ENCODE assay signal across 8 mouse cellular contexts in the genomic region with DNA sequence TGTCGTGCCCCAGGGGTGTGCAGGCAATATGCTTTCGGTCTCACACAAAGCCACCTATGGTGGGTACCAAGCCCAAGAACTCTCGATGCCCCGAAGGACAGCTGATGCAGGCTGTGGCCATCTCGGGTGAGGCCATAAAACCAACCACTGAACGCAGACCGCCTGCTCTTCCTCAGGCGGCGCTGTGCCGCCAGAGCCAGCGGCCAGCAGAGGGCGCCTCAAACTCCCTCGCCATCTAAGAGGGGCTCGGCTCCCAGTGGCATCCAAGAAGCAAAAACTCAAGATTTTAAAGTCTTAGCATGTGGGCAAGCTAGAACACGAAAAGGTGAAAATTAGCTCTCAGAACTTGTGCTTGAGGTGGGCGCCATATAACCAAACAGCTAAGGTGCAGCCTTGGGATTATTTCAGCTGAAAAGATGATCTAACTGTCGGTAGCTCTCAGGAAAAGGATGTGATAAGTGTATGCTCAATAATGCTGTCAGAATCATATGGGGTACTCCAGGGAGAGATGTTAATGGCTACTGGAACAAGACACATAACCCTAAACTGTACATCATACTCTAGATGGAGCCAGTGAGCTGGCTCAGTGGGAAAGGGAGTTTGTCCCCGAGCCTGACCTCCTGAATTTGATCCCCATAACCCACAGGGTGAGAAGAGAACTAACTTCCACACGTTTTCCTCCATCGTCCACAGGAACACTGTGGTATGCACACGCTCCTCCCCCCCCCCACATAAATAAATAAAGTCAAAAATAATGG. TPM values are rescaled to one million over a fixed set of nuclear protein-coding genes. Genes with fewer than 3 reads are reported as not detected.
DNase-seq lines count a peak whose midpoint lies in the region; ATAC-seq lines count a peak whose summit lies in the region.

No protein-coding gene starts in this region.

- H3K9me3 ChIP-seq in heart, embryonic 12.5 days (replicated peaks): no peaks in the 10 kb centered on the region

- DNase-seq in CD4-positive, CD25-positive, alpha-beta regulatory T cell, adult 2 months (ENCODE audit: low read depth, low spot score): peak; percentile 69
- peak; percentile 67 for DNase-seq in R1 (ENCODE audit: low read depth, low spot score)
- peak; percentile 53 to 57 for DNase-seq in kidney, postnatal 25 days
- peak; percentile 71 for DNase-seq in lung, postnatal 10 days
- DNase-seq in right cerebral cortex, postnatal 25 days: peak; percentile 57

- peak overlapping the region; percentile 50 for H3K4me2 ChIP-seq in heart, embryonic 12.5 days

- H3K27ac ChIP-seq in heart, embryonic 12.5 days (ENCODE audit: poor library complexity, severe bottlenecking): no peak overlapping the region

- peaks cover 24% of the 10 kb centered on the region for H3K4me1 ChIP-seq in heart, embryonic 12.5 days (replicated peaks)

- no peak for ATAC-seq in CD4-positive, CD25-positive, alpha-beta regulatory T cell, adult 4 months
- ATAC-seq in common myeloid progenitor, adult 5-6 weeks (replicated peaks; ENCODE audit: low read depth, poor library complexity, severe bottlenecking): peak; percentile 45
- ATAC-seq in heart, embryonic 12.5 days (ENCODE audit: insufficient number of reproducible peaks, low FRiP score): 0 out of 2 replicates have a peak, but pooled peaks have one; percentile 16

- 0 out of 2 replicates have a peak overlapping the region, but pooled peaks have one; percentile 4 for H3K4me3 ChIP-seq in heart, embryonic 12.5 days

- peaks cover 60% of the 10 kb centered on the region for H3K27me3 ChIP-seq in heart, embryonic 12.5 days (replicated peaks)

- H3K36me3 ChIP-seq in heart, embryonic 12.5 days: no peaks in the 10 kb centered on the region

- H3K9ac ChIP-seq in heart, embryonic 12.5 days: no peak overlapping the region

- 11% methylated on average over 21 of the region's 21 CpGs for WGBS in heart, embryonic 12.5 days

RNA-seq across cellular contexts. Expression of gene Zfp663, which starts 4.0 kb away (rescaled TPM):
- polyA plus RNA-seq in CD4-positive, CD25-positive, alpha-beta regulatory T cell, adult 4 months (2017; shearing (Covaris generic)): not detected
- not detected in 2 replicates for total RNA-seq in common myeloid progenitor, adult 5-6 weeks (2017)
- polyA plus RNA-seq in heart, embryonic 12.5 days (2016; fragmentation: Nextera tagmentation; extraction: Ambion mirVana): 0.08 TPM in 1 of 2 replicates, not detected in the other

RNA-seq across cellular contexts. Expression of gene Zfp334, which starts 23.5 kb away (rescaled TPM):
- not detected for polyA plus RNA-seq in CD4-positive, CD25-positive, alpha-beta regulatory T cell, adult 4 months (2017; shearing (Covaris generic))
- total RNA-seq in common myeloid progenitor, adult 5-6 weeks (2017): not detected in 2 replicates
- polyA plus RNA-seq in heart, embryonic 12.5 days (2016; fragmentation: Nextera tagmentation; extraction: Ambion mirVana): 9.7 and 10.1 TPM in 2 replicates

RNA-seq across cellular contexts. Expression of gene Ocstamp, which starts 35.7 kb away (rescaled TPM):
- polyA plus RNA-seq in CD4-positive, CD25-positive, alpha-beta regulatory T cell, adult 4 months (2017; shearing (Covaris generic)): not detected
- not detected in 2 replicates for total RNA-seq in common myeloid progenitor, adult 5-6 weeks (2017)
- polyA plus RNA-seq in heart, embryonic 12.5 days (2016; fragmentation: Nextera tagmentation; extraction: Ambion mirVana): 0.11 TPM in 1 of 2 replicates, not detected in the other

RNA-seq across cellular contexts. Expression of gene Elmo2, which starts 38.2 kb away (rescaled TPM):
- polyA plus RNA-seq in CD4-positive, CD25-positive, alpha-beta regulatory T cell, adult 4 months (2017; shearing (Covaris generic)): 10 to 100 TPM; 37.2 to 65.4 TPM
- 17.4 and 29.7 TPM in 2 replicates for total RNA-seq in common myeloid progenitor, adult 5-6 weeks (2017)
- 47.1 TPM in 2 replicates for polyA plus RNA-seq in heart, embryonic 12.5 days (2016; fragmentation: Nextera tagmentation; extraction: Ambion mirVana)

Comparison
In these comparisons a context has a peak if more than half of its experiments do, and no peak if none do; other contexts are left out.
1. RNA of gene Zfp334, which starts 23.5 kb away (polyA plus RNA-seq): 9.7 to 10.1 TPM in heart, embryonic 12.5 days; not detected in CD4-positive, CD25-positive, alpha-beta regulatory T cell, adult 4 months; every median in the first group is over 10 times any median in the second.
2. Peak in every context shown above with its lines, with median percentiles within 50 percentile points of each other: DNase-seq.